In genomic region chr2:131950598-131951095, GRCm38 (mm10) we compare ENCODE assay signal across 8 mouse cellular contexts. TPM values are rescaled to one million over a fixed set of nuclear protein-coding genes. Genes with fewer than 3 reads are reported as not detected.
DNase-seq lines count a peak whose midpoint lies in the region; ATAC-seq lines count a peak whose summit lies in the region.
"Had no signal": no experiment of that assay in that cellular context is flagged by ENCODE, and none has a peak within 500 bp of the region (broad histone marks: within the 10 kb centered on the region; RNA-seq: fewer than 3 reads in every experiment).

Prnd (plus strand) TSS chr2:131950861.

- H3K4me2 ChIP-seq in heart, embryonic 13.5 days: peak within 1 kb of the TSS; percentile 41
- 0 out of 2 replicates have a peak within 1 kb of the TSS, but pooled peaks have one; percentile 7 for H3K4me2 ChIP-seq in limb, embryonic 15.5 days

- no peak within 1 kb of the TSS for H3K27ac ChIP-seq in heart, embryonic 13.5 days (replicated peaks)
- no peak within 1 kb of the TSS for H3K27ac ChIP-seq in limb, embryonic 15.5 days
- H3K27ac ChIP-seq: macrophage had no signal

- H3K4me1 ChIP-seq in megakaryocyte, embryonic 14.5 days: peaks cover 32% of the 10 kb centered on the region
- peaks cover 36% of the 10 kb centered on the region for H3K4me1 ChIP-seq in heart, embryonic 13.5 days
- H3K4me1 ChIP-seq in limb, embryonic 15.5 days: peaks cover 25% of the 10 kb centered on the region

- ATAC-seq in megakaryocyte, adult 5-6 weeks (ENCODE audit: poor library complexity, severe bottlenecking): no peak
- ATAC-seq in heart, embryonic 13.5 days (ENCODE audit: extremely low read depth, insufficient number of reproducible peaks, low FRiP score, low TSS enrichment): 0 out of 2 replicates have a peak, but pooled peaks have one; percentile 17
- no peak for ATAC-seq in limb, embryonic 15.5 days (ENCODE audit: insufficient number of reproducible peaks, low FRiP score, low TSS enrichment, low read depth)
- no peak for ATAC-seq in erythroblast, adult 5-6 weeks (replicated peaks; ENCODE audit: low FRiP score, poor library complexity, severe bottlenecking)

- H3K4me3 ChIP-seq in megakaryocyte, embryonic 14.5 days (replicated peaks): peak within 1 kb of the TSS; percentile 50
- H3K4me3 ChIP-seq in heart, embryonic 13.5 days: 0 out of 2 replicates have a peak within 1 kb of the TSS, but pooled peaks have one; percentile 4
- H3K4me3 ChIP-seq in limb, embryonic 15.5 days: no peak within 1 kb of the TSS

- no peaks in the 10 kb centered on the region for H3K9me3 ChIP-seq in megakaryocyte, embryonic 14.5 days
- no peaks in the 10 kb centered on the region for H3K9me3 ChIP-seq in heart, embryonic 13.5 days
- no peaks in the 10 kb centered on the region for H3K9me3 ChIP-seq in limb, embryonic 15.5 days

- peaks cover 79% of the 10 kb centered on the region for H3K27me3 ChIP-seq in megakaryocyte, embryonic 14.5 days (replicated peaks)
- peaks cover 37% of the 10 kb centered on the region for H3K27me3 ChIP-seq in heart, embryonic 13.5 days (replicated peaks)
- peaks cover 39% of the 10 kb centered on the region for H3K27me3 ChIP-seq in limb, embryonic 15.5 days

- no peaks in the 10 kb centered on the region for H3K36me3 ChIP-seq in megakaryocyte, embryonic 14.5 days (replicated peaks; ENCODE audit: low read length)
- H3K36me3 ChIP-seq in heart, embryonic 13.5 days: no peaks in the 10 kb centered on the region
- no peaks in the 10 kb centered on the region for H3K36me3 ChIP-seq in limb, embryonic 15.5 days

- WGBS in heart, embryonic 13.5 days: 7% methylated on average over 11 of the region's 11 CpGs
- 9% methylated on average over 11 of the region's 11 CpGs for WGBS in limb, embryonic 15.5 days

- DNase-seq in T-cell, adult 2 months (ENCODE audit: low spot score): peak; percentile 52
- no peak for DNase-seq in cerebellum, postnatal 10 days

- peak within 1 kb of the TSS; percentile 40; the same call in 1 of the 2 replicates for H3K9ac ChIP-seq in heart, embryonic 13.5 days
- H3K9ac ChIP-seq in limb, embryonic 15.5 days: no peak within 1 kb of the TSS

RNA-seq across cellular contexts. Expression of gene Prnd, which starts in this region (rescaled TPM):
- not detected in 2 replicates for polyA plus RNA-seq in megakaryocyte, embryonic 14.5 days (2012; ENCODE audit: insufficient read depth, low replicate concordance)
- not detected in 2 replicates for total RNA-seq in megakaryocyte, adult 5-6 weeks (2015)
- total RNA-seq in megakaryocyte, adult 5-6 weeks (2017): not detected in 2 replicates
- polyA plus RNA-seq in heart, embryonic 13.5 days (2015; fragmentation: Nextera tagmentation; extraction: Ambion mirVana): 18.4 and 19.0 TPM in 2 replicates
- polyA plus RNA-seq in limb, embryonic 15.5 days (2015; fragmentation: Nextera tagmentation; extraction: Ambion mirVana): 49.7 and 54.0 TPM in 2 replicates
- total RNA-seq in erythroblast, adult 5-6 weeks (2015; ENCODE audit: low replicate concordance): not detected in 2 replicates
- total RNA-seq in erythroblast, adult 5-6 weeks (2017; ENCODE audit: low replicate concordance): not detected in 2 replicates
- polyA plus RNA-seq: macrophage had no signal

Comparison
In these comparisons a context has a peak if more than half of its experiments do, and no peak if none do; other contexts are left out.
1. RNA of gene Prnd (polyA plus RNA-seq): 49.7 to 54.0 TPM in limb, embryonic 15.5 days and 18.4 to 19.0 TPM in heart, embryonic 13.5 days; not detected in megakaryocyte, embryonic 14.5 days; every median in the first group is over 10 times any median in the second.